Mouse (Mus musculus): Measurements from ENCODE around the gene Tmed5.

- TF ChIP-seq POLR2A (IDR thresholded peaks at IDR 0.05; ENCODE audit: borderline replicate concordance, control insufficient read depth, low read depth, low read length) (no peak), CTCF (IDR thresholded peaks at IDR 0.05; ENCODE audit: control insufficient read depth, insufficient read depth, low read length) (no peak)
Measured at GRCm38 (mm10) chr5:108160796-108161195, 28.4 kb upstream of the Tmed5 start.

Measured in bone marrow, adult 2 months (tissue).